Mouse (Mus musculus): Measurements from ENCODE around the gene Cnn2.

DNA sequence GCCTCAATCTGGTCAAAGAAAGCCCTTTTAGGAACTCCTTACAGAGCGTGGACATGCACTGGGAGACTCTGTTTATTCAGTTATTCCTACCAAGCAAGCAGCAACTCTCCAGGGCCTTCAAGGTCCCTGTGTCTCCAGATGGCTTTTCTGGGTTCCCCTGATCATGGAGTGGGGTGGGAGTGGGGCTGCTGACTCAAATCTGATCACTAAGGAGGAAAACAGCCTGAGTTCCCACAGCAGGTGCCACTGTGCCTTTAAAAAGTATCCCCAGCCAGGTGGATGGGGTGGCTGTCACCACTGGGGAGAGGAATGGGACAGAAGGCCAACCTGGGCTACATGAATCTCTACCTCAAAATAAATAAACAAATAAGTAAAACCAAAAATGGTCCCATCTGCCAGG is 45.4 kb upstream of the Cnn2 start:
- TF ChIP-seq GATA1 (IDR thresholded peaks at IDR 0.05; ENCODE audit: borderline replicate concordance, low read length): no peak
- no peak for TF ChIP-seq FLI1 (IDR thresholded peaks at IDR 0.05; ENCODE audit: low read length)

All from megakaryocyte, embryonic 14.5 days (primary cell).